Mouse (Mus musculus): ENCODE measurements around the gene Cpsf6. TPM values are rescaled to one million over a fixed set of nuclear protein-coding genes. Genes with fewer than 3 reads are reported as not detected.

Gene Cpsf6
- polyA plus RNA-seq, 1 experiment from 2014 or later, result 223 TPM

- H3K27ac ChIP-seq (replicated peaks), result peak overlapping the region; percentile 98
- H3K4me3 ChIP-seq, result peak overlapping the region; percentile 85
- H3K9me3 ChIP-seq, result no peaks in the 10 kb centered on the region; the same call in 1 of the 2 replicates
- under 1% methylated on average over 73 of the region's 74 CpGs for WGBS
- H3K36me3 ChIP-seq (replicated peaks), result peaks cover 10% of the 10 kb centered on the region; the same call in 1 of the 2 replicates
- H3K27me3 ChIP-seq (replicated peaks; ENCODE audit: low read depth, poor library complexity, severe bottlenecking), result no peaks in the 10 kb centered on the region
- DNase-seq (ENCODE audit: low spot score), result peak; percentile 65
- peaks cover 15% of the 10 kb centered on the region for H3K4me1 ChIP-seq
These were observed 3.8 kb downstream of the Cpsf6 start for GRCm38 (mm10) chr10:117375841-117376579.

GRCm38 (mm10) chr10:117375163-117375562 is 4.7 kb downstream of the Cpsf6 start:
- Histone ChIP-seq H3K27ac (replicated peaks) (peak overlapping the region; percentile 98), H3K4me1 (peaks cover 15% of the 10 kb centered on the region), H3K9me3 (no peaks in the 10 kb centered on the region; the same call in 1 of the 2 replicates), H3K27me3 (replicated peaks; ENCODE audit: low read depth, poor library complexity, severe bottlenecking) (no peaks in the 10 kb centered on the region), H3K36me3 (replicated peaks) (peaks cover 10% of the 10 kb centered on the region; the same call in 1 of the 2 replicates), H3K4me3 (peak overlapping the region; percentile 85)
- 32% methylated on average over 10 of the region's 10 CpGs for WGBS
- no peak for DNase-seq (ENCODE audit: low spot score)

GRCm38 (mm10) chr10:117363106-117363505 is 16.7 kb downstream of the Cpsf6 start:
- peak; percentile 56 for DNase-seq (ENCODE audit: low spot score)
- Histone ChIP-seq H3K4me3 (no peak overlapping the region), H3K36me3 (replicated peaks) (peaks cover 99% of the 10 kb centered on the region), H3K27me3 (replicated peaks; ENCODE audit: low read depth, poor library complexity, severe bottlenecking) (no peaks in the 10 kb centered on the region), H3K9me3 (no peaks in the 10 kb centered on the region), H3K4me1 (no peaks in the 10 kb centered on the region), H3K27ac (replicated peaks) (no peak overlapping the region)
- 55% methylated on average over 3 of the region's 3 CpGs for WGBS

GRCm38 (mm10) chr10:117358891-117359290 is 20.9 kb downstream of the Cpsf6 start:
- Histone ChIP-seq H3K36me3 (replicated peaks) (peaks cover 97% of the 10 kb centered on the region), H3K4me1 (no peaks in the 10 kb centered on the region)
- 89% methylated on average over 11 of the region's 11 CpGs for WGBS

GRCm38 (mm10) chr10:117343000-117343399 is 36.8 kb downstream of the Cpsf6 start:
- WGBS, result 90% methylated on average over 4 of the region's 4 CpGs
- no peak overlapping the region for H3K4me3 ChIP-seq
- no peaks in the 10 kb centered on the region for H3K27me3 ChIP-seq (replicated peaks; ENCODE audit: low read depth, poor library complexity, severe bottlenecking)
- peaks cover 31% of the 10 kb centered on the region for H3K36me3 ChIP-seq (replicated peaks)
- DNase-seq (ENCODE audit: low spot score), result no peak
- no peak overlapping the region for H3K27ac ChIP-seq (replicated peaks)
- no peaks in the 10 kb centered on the region for H3K9me3 ChIP-seq
- no peaks in the 10 kb centered on the region for H3K4me1 ChIP-seq

More at GRCm38 (mm10) chr10:117358891-117359290, 20.9 kb downstream of the Cpsf6 start:
- no peaks in the 10 kb centered on the region for H3K27me3 ChIP-seq (replicated peaks; ENCODE audit: low read depth, poor library complexity, severe bottlenecking)
- no peak for DNase-seq (ENCODE audit: low spot score)
- H3K27ac ChIP-seq (replicated peaks), result no peak overlapping the region
- H3K4me3 ChIP-seq, result no peak overlapping the region
- no peaks in the 10 kb centered on the region for H3K9me3 ChIP-seq

- Histone ChIP-seq H3K4me3 (no peak overlapping the region), H3K9me3 (no peaks in the 10 kb centered on the region), H3K27me3 (replicated peaks; ENCODE audit: low read depth, poor library complexity, severe bottlenecking) (no peaks in the 10 kb centered on the region), H3K27ac (replicated peaks) (no peak overlapping the region), H3K36me3 (replicated peaks) (peaks cover 28% of the 10 kb centered on the region), H3K4me1 (no peaks in the 10 kb centered on the region)
- 68% methylated on average over 2 of the region's 2 CpGs for WGBS
- no peak for DNase-seq (ENCODE audit: low spot score)
These were observed 37.4 kb downstream of the Cpsf6 start for GRCm38 (mm10) chr10:117342406-117342805.

- 94% methylated on average over 4 of the region's 4 CpGs for WGBS
- DNase-seq (ENCODE audit: low spot score), result no peak
- Histone ChIP-seq H3K9me3 (no peaks in the 10 kb centered on the region), H3K4me1 (no peaks in the 10 kb centered on the region), H3K27me3 (replicated peaks; ENCODE audit: low read depth, poor library complexity, severe bottlenecking) (no peaks in the 10 kb centered on the region), H3K4me3 (no peak overlapping the region), H3K36me3 (replicated peaks) (peaks cover 18% of the 10 kb centered on the region), H3K27ac (replicated peaks) (no peak overlapping the region)
These were observed 38.8 kb downstream of the Cpsf6 start for GRCm38 (mm10) chr10:117341029-117341428.

- Histone ChIP-seq H3K4me1 (0 out of 2 replicates have a peak, but pooled peaks cover 2% of the 10 kb centered on the region), H3K36me3 (replicated peaks) (peaks cover 9% of the 10 kb centered on the region), H3K9me3 (no peaks in the 10 kb centered on the region), H3K4me3 (no peak overlapping the region), H3K27me3 (replicated peaks; ENCODE audit: low read depth, poor library complexity, severe bottlenecking) (no peaks in the 10 kb centered on the region), H3K27ac (replicated peaks) (no peak overlapping the region)
- no peak for DNase-seq (ENCODE audit: low spot score)
- 82% methylated on average over 7 of the region's 7 CpGs for WGBS
These were observed 40.6 kb downstream of the Cpsf6 start for GRCm38 (mm10) chr10:117339241-117339640.

- no peak overlapping the region for H3K4me3 ChIP-seq
- no peaks in the 10 kb centered on the region for H3K27me3 ChIP-seq (replicated peaks; ENCODE audit: low read depth, poor library complexity, severe bottlenecking)
- H3K27ac ChIP-seq (replicated peaks), result no peak overlapping the region
- 0 out of 2 replicates have a peak, but pooled peaks cover 2% of the 10 kb centered on the region for H3K4me1 ChIP-seq
- H3K9me3 ChIP-seq, result no peaks in the 10 kb centered on the region
- peaks cover 3% of the 10 kb centered on the region; the same call in 1 of the 2 replicates for H3K36me3 ChIP-seq (replicated peaks)
- DNase-seq (ENCODE audit: low spot score), result no peak
These were observed 41.9 kb downstream of the Cpsf6 start for GRCm38 (mm10) chr10:117337946-117338345.

GRCm38 (mm10) chr10:117335649-117336048 is 44.2 kb downstream of the Cpsf6 start:
- DNase-seq (ENCODE audit: low spot score), result peak; percentile 11
- Histone ChIP-seq H3K9me3 (no peaks in the 10 kb centered on the region), H3K4me3 (no peak overlapping the region), H3K27ac (replicated peaks) (no peak overlapping the region), H3K27me3 (replicated peaks; ENCODE audit: low read depth, poor library complexity, severe bottlenecking) (no peaks in the 10 kb centered on the region), H3K36me3 (replicated peaks) (no peaks in the 10 kb centered on the region), H3K4me1 (0 out of 2 replicates have a peak, but pooled peaks cover 2% of the 10 kb centered on the region)
- 37% methylated on average over 4 of the region's 4 CpGs for WGBS

- DNase-seq (ENCODE audit: low spot score), result no peak
- Histone ChIP-seq H3K36me3 (replicated peaks) (no peaks in the 10 kb centered on the region), H3K4me3 (no peak overlapping the region), H3K4me1 (0 out of 2 replicates have a peak, but pooled peaks cover under 1% of the 10 kb centered on the region), H3K27me3 (replicated peaks; ENCODE audit: low read depth, poor library complexity, severe bottlenecking) (no peaks in the 10 kb centered on the region), H3K9me3 (no peaks in the 10 kb centered on the region), H3K27ac (replicated peaks) (no peak overlapping the region)
- WGBS, result 81% methylated on average over 5 of the region's 5 CpGs
These were observed 49.3 kb downstream of the Cpsf6 start for GRCm38 (mm10) chr10:117330521-117330920.

GRCm38 (mm10) chr10:117323782-117324181 is 56.0 kb downstream of the Cpsf6 start:
- Histone ChIP-seq H3K27me3 (replicated peaks; ENCODE audit: low read depth, poor library complexity, severe bottlenecking) (no peaks in the 10 kb centered on the region), H3K4me1 (no peaks in the 10 kb centered on the region), H3K4me3 (no peak overlapping the region), H3K9me3 (no peaks in the 10 kb centered on the region), H3K36me3 (replicated peaks) (no peaks in the 10 kb centered on the region), H3K27ac (replicated peaks) (no peak overlapping the region)
- no peak for DNase-seq (ENCODE audit: low spot score)
- 86% methylated on average over 7 of the region's 7 CpGs for WGBS

GRCm38 (mm10) chr10:117322630-117323029 is 57.2 kb downstream of the Cpsf6 start:
- H3K9me3 ChIP-seq, result no peaks in the 10 kb centered on the region
- no peak overlapping the region for H3K4me3 ChIP-seq
- H3K27me3 ChIP-seq (replicated peaks; ENCODE audit: low read depth, poor library complexity, severe bottlenecking), result no peaks in the 10 kb centered on the region
- WGBS, result 96% methylated on average over 5 of the region's 5 CpGs
- no peak overlapping the region for H3K27ac ChIP-seq (replicated peaks)
- H3K36me3 ChIP-seq (replicated peaks), result no peaks in the 10 kb centered on the region
- H3K4me1 ChIP-seq, result no peaks in the 10 kb centered on the region
- DNase-seq (ENCODE audit: low spot score), result no peak
